Mouse (Mus musculus): ENCODE measurements around the gene 5330417C22Rik. TPM values are rescaled to one million over a fixed set of nuclear protein-coding genes. Genes with fewer than 3 reads are reported as not detected.

Gene 5330417C22Rik
- total and polyA plus RNA-seq, 2 experiments from 2014 or later, result 11.5 to 17.5 TPM

DNA sequence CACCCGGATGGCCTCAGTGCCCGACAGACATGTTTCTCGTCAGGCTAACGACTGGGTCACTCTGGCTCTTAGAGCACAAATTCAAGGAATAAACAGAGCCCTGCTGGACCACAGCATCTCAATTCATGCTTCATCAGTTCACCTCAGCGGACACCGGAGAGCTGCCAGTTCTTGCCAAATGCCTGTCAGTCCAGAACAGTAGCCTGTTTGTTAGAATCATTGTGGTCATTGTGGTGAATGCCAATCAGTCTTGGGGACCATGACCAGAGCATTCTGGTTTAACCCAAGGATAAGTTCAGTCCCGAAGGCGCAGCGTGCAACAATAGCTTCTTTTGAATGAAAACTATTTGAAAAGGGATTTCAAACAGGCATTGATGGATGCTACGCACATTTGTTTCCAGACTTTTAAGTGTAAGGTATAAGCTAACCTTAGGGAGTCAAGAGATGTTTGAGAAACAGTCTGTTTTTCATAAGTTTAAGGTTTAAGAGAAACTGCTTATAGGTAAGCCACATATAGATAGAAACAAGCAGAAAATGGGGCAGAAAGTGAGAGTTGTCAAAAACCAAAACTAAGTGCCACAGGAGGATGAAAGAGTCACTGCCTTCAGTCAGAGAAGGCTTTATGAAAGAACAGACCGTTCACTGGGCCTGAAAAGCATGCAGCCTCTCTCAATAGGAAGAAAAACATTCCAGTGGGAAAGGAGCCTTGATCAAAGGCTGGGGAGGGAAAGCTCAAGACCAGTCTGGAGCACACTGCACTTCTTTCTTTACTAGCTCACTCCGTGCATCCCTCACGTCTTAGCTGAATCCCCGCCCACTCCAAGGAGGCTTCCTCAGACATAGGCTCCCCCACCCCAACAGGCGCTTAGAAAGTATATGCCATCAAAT, 31.9 kb upstream of the 5330417C22Rik start:
- H3K9ac ChIP-seq, result no peak overlapping the region
- TF ChIP-seq CTCF (IDR thresholded peaks at IDR 0.05; ENCODE audit: low read depth), result no peak

DNA sequence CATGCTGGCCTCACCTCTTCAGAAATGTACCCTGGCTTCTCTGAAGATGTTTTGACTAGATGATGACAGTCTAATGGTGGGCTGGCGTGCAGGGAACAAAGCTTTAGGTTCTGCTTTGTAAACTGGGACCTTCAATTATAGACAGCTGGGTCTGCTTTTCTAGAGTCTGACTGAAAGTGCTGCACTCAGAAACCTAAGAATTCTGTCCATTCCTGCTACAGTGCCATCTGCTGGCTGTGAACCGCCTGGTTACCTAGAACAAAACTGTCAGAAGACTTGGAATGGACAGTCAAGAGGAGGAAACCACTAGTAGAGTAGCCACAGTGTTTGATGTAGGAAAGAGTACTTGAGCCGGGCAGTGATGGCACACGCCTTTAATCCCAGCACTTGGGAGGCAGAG, 27.0 kb upstream of the 5330417C22Rik start:
- peak; percentile 32; the same call in 1 of the 2 replicates for ATAC-seq
- peak; percentile 82 for TF ChIP-seq CTCF (IDR thresholded peaks at IDR 0.05; ENCODE audit: low read depth)
- Histone ChIP-seq H3K36me3 (ENCODE audit: insufficient read depth) (peaks cover 19% of the 10 kb centered on the region), H3K4me3 (ENCODE audit: low read depth, low read length) (peak overlapping the region; percentile 83), H3K9ac (peak overlapping the region; percentile 33; the same call in 1 of the 2 replicates), H3K9me3 (ENCODE audit: low read length) (no peaks in the 10 kb centered on the region), H3K27ac (ENCODE audit: low read depth, low read length) (peak overlapping the region; percentile 77), H3K4me2 (ENCODE audit: low read depth) (peak overlapping the region; percentile 77), H3K27me3 (ENCODE audit: insufficient read depth, low read length) (no peaks in the 10 kb centered on the region), H3K4me1 (ENCODE audit: insufficient read depth) (no peaks in the 10 kb centered on the region)
- DNase-seq, result peak; percentile 87
- WGBS, result 13% methylated on average over 4 of the region's 4 CpGs

More for the DNA sequence above, 31.9 kb upstream of the 5330417C22Rik start:
- 8% methylated on average over 15 of the region's 15 CpGs for WGBS
- ATAC-seq, result no peak; the same call in 1 of the 2 replicates
- H3K27ac ChIP-seq (ENCODE audit: low read depth, low read length), result peak overlapping the region; percentile 41; the same call in 1 of the 2 replicates
- no peaks in the 10 kb centered on the region for H3K9me3 ChIP-seq (ENCODE audit: low read length)
- H3K27me3 ChIP-seq (ENCODE audit: insufficient read depth, low read length), result no peaks in the 10 kb centered on the region
- DNase-seq, result peak; percentile 44
- H3K4me1 ChIP-seq (ENCODE audit: insufficient read depth), result peaks cover 8% of the 10 kb centered on the region; the same call in 1 of the 2 replicates
- no peak overlapping the region for H3K4me2 ChIP-seq (ENCODE audit: low read depth)
- no peaks in the 10 kb centered on the region for H3K36me3 ChIP-seq (ENCODE audit: insufficient read depth)
- no peak overlapping the region for H3K4me3 ChIP-seq (ENCODE audit: low read depth, low read length)

GRCm38 (mm10) chr3:108562777-108563271, 26.5 kb upstream of the 5330417C22Rik start:
- WGBS, result 4% methylated on average over 15 of the region's 15 CpGs
- no peaks in the 10 kb centered on the region for H3K9me3 ChIP-seq (ENCODE audit: low read length)
- TF ChIP-seq CTCF (IDR thresholded peaks at IDR 0.05; ENCODE audit: low read depth), result peak; percentile 66
- H3K36me3 ChIP-seq (ENCODE audit: insufficient read depth), result peaks cover 22% of the 10 kb centered on the region
- peak overlapping the region; percentile 33; the same call in 1 of the 2 replicates for H3K9ac ChIP-seq
- ATAC-seq (peak; percentile 69), DNase-seq (no peak)
- H3K4me1 ChIP-seq (ENCODE audit: insufficient read depth), result no peaks in the 10 kb centered on the region
- peak overlapping the region; percentile 77 for H3K27ac ChIP-seq (ENCODE audit: low read depth, low read length)
- H3K4me3 ChIP-seq (ENCODE audit: low read depth, low read length), result peak overlapping the region; percentile 83
- H3K4me2 ChIP-seq (ENCODE audit: low read depth), result peak overlapping the region; percentile 77
- H3K27me3 ChIP-seq (ENCODE audit: insufficient read depth, low read length), result no peaks in the 10 kb centered on the region

- Histone ChIP-seq H3K4me1 (ENCODE audit: insufficient read depth) (no peaks in the 10 kb centered on the region), H3K9ac (peak within 1 kb of the TSS; percentile 85), H3K9me3 (ENCODE audit: low read length) (no peaks in the 10 kb centered on the region), H3K4me2 (ENCODE audit: low read depth) (peak within 1 kb of the TSS; percentile 77), H3K36me3 (ENCODE audit: insufficient read depth) (peaks cover 26% of the 10 kb centered on the region), H3K27ac (ENCODE audit: low read depth, low read length) (peak within 1 kb of the TSS; percentile 77), H3K4me3 (ENCODE audit: low read depth, low read length) (peak within 1 kb of the TSS; percentile 83), H3K27me3 (ENCODE audit: insufficient read depth, low read length) (no peaks in the 10 kb centered on the region)
- ATAC-seq (peak; percentile 97), DNase-seq (peak; percentile 99)
- WGBS, result under 1% methylated on average over 45 of the region's 45 CpGs
- TF ChIP-seq CTCF (IDR thresholded peaks at IDR 0.05; ENCODE audit: low read depth), result no peak
Observed at GRCm38 (mm10) chr3:108562133-108562730, 25.9 kb upstream of the 5330417C22Rik start, which contains the start of gene Tmem167b. Tmem167b (minus strand) TSS chr3:108562466.

- WGBS, result 94% methylated on average over 4 of the region's 4 CpGs
- H3K9me3 ChIP-seq (ENCODE audit: low read length), result no peaks in the 10 kb centered on the region
- H3K36me3 ChIP-seq (ENCODE audit: insufficient read depth), result peaks cover 31% of the 10 kb centered on the region
- no peaks in the 10 kb centered on the region for H3K4me1 ChIP-seq (ENCODE audit: insufficient read depth)
- H3K4me3 ChIP-seq (ENCODE audit: low read depth, low read length), result no peak overlapping the region
- no peak overlapping the region for H3K4me2 ChIP-seq (ENCODE audit: low read depth)
- DNase-seq (no peak), ATAC-seq (no peak)
- no peak overlapping the region for H3K27ac ChIP-seq (ENCODE audit: low read depth, low read length)
- no peaks in the 10 kb centered on the region for H3K27me3 ChIP-seq (ENCODE audit: insufficient read depth, low read length)
- H3K9ac ChIP-seq, result no peak overlapping the region
- TF ChIP-seq CTCF (IDR thresholded peaks at IDR 0.05; ENCODE audit: low read depth), result no peak
Observed at GRCm38 (mm10) chr3:108557888-108558287, 21.6 kb upstream of the 5330417C22Rik start.

- Histone ChIP-seq H3K27ac (ENCODE audit: low read depth, low read length) (peak overlapping the region; percentile 91), H3K4me2 (ENCODE audit: low read depth) (peak overlapping the region; percentile 79), H3K4me3 (ENCODE audit: low read depth, low read length) (peak overlapping the region; percentile 56), H3K9me3 (ENCODE audit: low read length) (no peaks in the 10 kb centered on the region), H3K9ac (peak overlapping the region; percentile 83), H3K4me1 (ENCODE audit: insufficient read depth) (no peaks in the 10 kb centered on the region), H3K27me3 (ENCODE audit: insufficient read depth, low read length) (no peaks in the 10 kb centered on the region), H3K36me3 (ENCODE audit: insufficient read depth) (peaks cover 22% of the 10 kb centered on the region)
- TF ChIP-seq CTCF (IDR thresholded peaks at IDR 0.05; ENCODE audit: low read depth), result peak; percentile 91
- WGBS, result 19% methylated on average over 22 of the region's 22 CpGs
- peak; percentile 97 for DNase-seq
- peak; percentile 98 for ATAC-seq
Observed at GRCm38 (mm10) chr3:108554587-108555312, 18.4 kb upstream of the 5330417C22Rik start.
